ENCODE assay signal across 28 mouse cellular contexts in the genomic region with DNA sequence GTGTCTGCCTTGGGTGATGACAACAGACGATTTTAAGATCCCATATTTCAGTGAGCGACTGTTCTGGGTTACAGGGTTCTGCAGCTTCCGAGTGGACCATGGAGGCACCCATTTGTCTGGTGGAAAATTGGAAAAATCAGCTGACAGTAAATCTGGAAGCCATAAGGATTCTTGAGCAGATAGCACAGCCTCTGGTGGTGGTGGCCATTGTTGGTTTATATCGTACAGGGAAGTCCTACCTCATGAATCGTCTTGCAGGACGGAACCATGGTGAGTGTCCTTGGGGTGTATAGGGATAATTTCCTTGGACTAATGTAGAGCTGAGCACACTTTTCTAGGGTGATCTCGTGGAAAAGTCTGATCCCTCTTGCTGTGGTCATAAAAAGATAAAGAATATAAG. TPM values are rescaled to one million over a fixed set of nuclear protein-coding genes. Genes with fewer than 3 reads are reported as not detected.
"Had no signal": no experiment of that assay in that cellular context is flagged by ENCODE, and none has a peak within 500 bp of the region (broad histone marks: within the 10 kb centered on the region; RNA-seq: fewer than 3 reads in every experiment).

No protein-coding gene starts in this region.

- ATAC-seq: liver, postnatal 0 days; lung, postnatal 0 days had no signal

- H3K27me3 ChIP-seq: limb, embryonic 12.5 days; limb, embryonic 15.5 days; stomach, embryonic 15.5 days had no signal

- DNase-seq: kidney, adult 2 months; kidney, postnatal 10 days; kidney, postnatal 4 days; left cerebral cortex, postnatal 4 days; liver, postnatal 0 days; lung, embryonic 14.5 days; lung, postnatal 4 days; midbrain, embryonic 14.5 days; right cerebral cortex, adult 18-20 months; right cerebral cortex, postnatal 14 days; right cerebral cortex, postnatal 4 days; thymus, postnatal 25 days had no signal

- H3K9ac ChIP-seq: limb, embryonic 12.5 days; limb, embryonic 15.5 days; liver, embryonic 14.5 days; liver, postnatal 0 days; lung, embryonic 14.5 days; stomach, embryonic 15.5 days had no signal

- H3K27ac ChIP-seq: limb, embryonic 12.5 days; limb, embryonic 15.5 days; liver, embryonic 14.5 days; stomach, embryonic 15.5 days had no signal

- H3K4me2 ChIP-seq: limb, embryonic 12.5 days; limb, embryonic 15.5 days; liver, embryonic 11.5 days; lung, embryonic 14.5 days; midbrain, embryonic 11.5 days; stomach, embryonic 15.5 days had no signal

- H3K36me3 ChIP-seq: limb, embryonic 12.5 days; limb, embryonic 15.5 days; stomach, embryonic 15.5 days had no signal

- H3K9me3 ChIP-seq: limb, embryonic 12.5 days; limb, embryonic 15.5 days; stomach, embryonic 15.5 days had no signal

- H3K4me3 ChIP-seq: limb, embryonic 12.5 days; limb, embryonic 15.5 days; stomach, embryonic 15.5 days had no signal

RNA-seq across cellular contexts. Expression of gene Gbp2b, which starts 33.0 kb away (rescaled TPM):
- total RNA-seq: layer of hippocampus, adult 18-20 months; layer of hippocampus, postnatal 14 days; left cerebral cortex, adult 8-10 months; left cerebral cortex, postnatal 14 days; left cerebral cortex, postnatal 4 days; megakaryocyte-erythroid progenitor cell, adult 5-6 weeks; midbrain, postnatal 0 days had no signal
- polyA plus RNA-seq: kidney, embryonic 14.5 days; limb, embryonic 12.5 days; limb, embryonic 15.5 days; liver, embryonic 11.5 days; lung, embryonic 14.5 days; midbrain, embryonic 11.5 days; midbrain, embryonic 14.5 days; midbrain, postnatal 0 days; neural tube, embryonic 11.5 days; neural tube, embryonic 14.5 days had no signal

RNA-seq across cellular contexts. Expression of gene Gbp2, which starts 58.7 kb away (rescaled TPM):
- polyA plus RNA-seq: midbrain, embryonic 11.5 days had no signal
